In the genomic region with DNA sequence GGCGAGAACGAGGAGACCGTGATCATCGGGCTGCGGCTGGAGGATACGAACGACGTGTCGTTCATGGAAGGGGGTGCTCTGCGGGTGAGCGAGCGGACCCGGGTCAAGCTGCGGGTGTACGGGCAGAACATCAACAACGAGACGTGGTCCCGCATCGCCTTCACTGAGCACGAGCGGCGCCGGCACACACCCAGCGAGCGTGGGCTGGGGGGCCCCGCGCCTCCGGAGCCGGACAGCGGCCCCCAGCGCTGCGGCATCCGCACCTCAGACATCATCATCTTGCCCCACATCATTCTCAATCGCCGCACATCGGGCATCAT, we compare ENCODE assay signal across 8 mouse cellular contexts. TPM values are rescaled to one million over a fixed set of nuclear protein-coding genes. Genes with fewer than 3 reads are reported as not detected.
DNase-seq lines count a peak whose midpoint lies in the region; ATAC-seq lines count a peak whose summit lies in the region.

No protein-coding gene starts in this region.

- peak overlapping the region; percentile 95 for H3K4me2 ChIP-seq in kidney, embryonic 14.5 days (replicated peaks; ENCODE audit: low read depth, low read length)
- peak overlapping the region; percentile 88 for H3K4me2 ChIP-seq in forebrain, embryonic 15.5 days (replicated peaks)

- peak overlapping the region; percentile 47; the same call in 1 of the 2 replicates for H3K27ac ChIP-seq in kidney, embryonic 14.5 days (ENCODE audit: low read depth, low read length)
- peak overlapping the region; percentile 88 for H3K27ac ChIP-seq in forebrain, embryonic 15.5 days (replicated peaks)

- no peaks in the 10 kb centered on the region for H3K9me3 ChIP-seq in kidney, embryonic 14.5 days (ENCODE audit: control insufficient read depth, low read length)
- H3K9me3 ChIP-seq in forebrain, embryonic 15.5 days = no peaks in the 10 kb centered on the region

- under 1% methylated on average over 29 of the region's 36 CpGs for WGBS in kidney, embryonic 14.5 days
- under 1% methylated on average over 36 of the region's 36 CpGs for WGBS in forebrain, embryonic 15.5 days

- peak; percentile 0; the same call in 1 of the 2 replicates for ATAC-seq in kidney, embryonic 14.5 days (ENCODE audit: low FRiP score, low TSS enrichment)
- ATAC-seq in forebrain, embryonic 15.5 days (replicated peaks) = no peak

- no peak for DNase-seq in kidney, postnatal 10 days
- DNase-seq in MN1 (ENCODE audit: low spot score) = peak; percentile 18
- DNase-seq in mesoderm, embryonic 11.5 days (ENCODE audit: low read depth, low spot score) = peak; percentile 30
- no peak for DNase-seq in cerebellum, adult 11 months
- no peak for DNase-seq in adrenal gland, postnatal 4 days (ENCODE audit: low spot score in 2 of 2)
- DNase-seq in urinary bladder, postnatal 10 days (ENCODE audit: low spot score) = no peak

- H3K27me3 ChIP-seq in kidney, embryonic 14.5 days (ENCODE audit: control insufficient read depth, insufficient read depth, low read length) = peaks cover 13% of the 10 kb centered on the region
- peaks cover 7% of the 10 kb centered on the region; the same call in 1 of the 2 replicates for H3K27me3 ChIP-seq in forebrain, embryonic 15.5 days

- H3K4me1 ChIP-seq in kidney, embryonic 14.5 days (ENCODE audit: control insufficient read depth, insufficient read depth, low read length) = peaks cover 15% of the 10 kb centered on the region; the same call in 1 of the 2 replicates
- H3K4me1 ChIP-seq in forebrain, embryonic 15.5 days = peaks cover 37% of the 10 kb centered on the region

- no peaks in the 10 kb centered on the region for H3K36me3 ChIP-seq in kidney, embryonic 14.5 days (ENCODE audit: control insufficient read depth, insufficient read depth, low read length)
- H3K36me3 ChIP-seq in forebrain, embryonic 15.5 days = no peaks in the 10 kb centered on the region

- H3K9ac ChIP-seq in kidney, embryonic 14.5 days (ENCODE audit: low read depth, low read length) = peak overlapping the region; percentile 79
- H3K9ac ChIP-seq in forebrain, embryonic 15.5 days (replicated peaks) = peak overlapping the region; percentile 66

- peak overlapping the region; percentile 85 for H3K4me3 ChIP-seq in kidney, embryonic 14.5 days (ENCODE audit: low read length)
- peak overlapping the region; percentile 64 for H3K4me3 ChIP-seq in forebrain, embryonic 15.5 days

RNA-seq across cellular contexts. Expression of gene Cnnm2, which starts 0.5 kb away (rescaled TPM):
- 3.7 and 6.8 TPM in 2 replicates for polyA plus RNA-seq in kidney, embryonic 14.5 days (2014; fragmentation: Nextera tagmentation; extraction: Ambion mirVana)
- polyA plus RNA-seq in forebrain, embryonic 15.5 days (2015; fragmentation: Nextera tagmentation; extraction: Ambion mirVana) = 3.7 and 4.1 TPM in 2 replicates
- total RNA-seq in adrenal gland, postnatal 4 days (2021) = 10 to 100 TPM; 13.9 to 15.0 TPM

RNA-seq across cellular contexts. Expression of gene As3mt, which starts 54.7 kb away (rescaled TPM):
- polyA plus RNA-seq in kidney, embryonic 14.5 days (2014; fragmentation: Nextera tagmentation; extraction: Ambion mirVana) = 32.1 and 39.0 TPM in 2 replicates
- 14.8 and 18.6 TPM in 2 replicates for polyA plus RNA-seq in forebrain, embryonic 15.5 days (2015; fragmentation: Nextera tagmentation; extraction: Ambion mirVana)
- total RNA-seq in adrenal gland, postnatal 4 days (2021) = 10 to 100 TPM; 64.6 to 73.2 TPM

Comparison
In these comparisons a context has a peak if more than half of its experiments do, and no peak if none do; other contexts are left out.
1. DNase-seq: peak in MN1 (single experiment) and mesoderm, embryonic 11.5 days (single experiment); none in kidney, postnatal 10 days (single experiment), cerebellum, adult 11 months (single experiment), adrenal gland, postnatal 4 days (0 of 2) and urinary bladder, postnatal 10 days (single experiment).